In genomic region chr16:31002117-31002516, GRCm38 (mm10) we compare ENCODE assay signal across 12 mouse cellular contexts.
DNase-seq lines count a peak whose midpoint lies in the region.
"Had no signal": no experiment of that assay in that cellular context is flagged by ENCODE, and none has a peak within 500 bp of the region (broad histone marks: within the 10 kb centered on the region; RNA-seq: fewer than 3 reads in every experiment).

No protein-coding gene starts in this region.

- no peaks in the 10 kb centered on the region for H3K27me3 ChIP-seq in limb, embryonic 10.5 days (ENCODE audit: low read depth, poor library complexity, severe bottlenecking)
- H3K27me3 ChIP-seq: neural tube, embryonic 15.5 days had no signal

- DNase-seq in cerebellum, postnatal 14 days, result peak; percentile 55 to 60
- no peak for DNase-seq in cerebellum, postnatal 4 days (ENCODE audit: low spot score in 2 of 2)
- peak; percentile 37 for DNase-seq in layer of hippocampus, adult 11-12 months (ENCODE audit: low spot score)
- no peak for DNase-seq in layer of hippocampus, adult 9-10 months (ENCODE audit: low spot score)
- peak; percentile 42 for DNase-seq in right cerebral cortex, adult 18-20 months
- no peak for DNase-seq in right cerebral cortex, postnatal 25 days
- DNase-seq in limb, embryonic 10.5 days (ENCODE audit: low spot score), result no peak
- no peak for DNase-seq in adrenal gland, postnatal 10 days
- DNase-seq: heart, postnatal 36 days; thymus, postnatal 36 days had no signal

- H3K27ac ChIP-seq in limb, embryonic 10.5 days, result 0 out of 2 replicates have a peak overlapping the region, but pooled peaks have one; percentile 61
- H3K27ac ChIP-seq: liver, embryonic 14.5 days had no signal

- H3K4me1 ChIP-seq in limb, embryonic 10.5 days, result peaks cover 42% of the 10 kb centered on the region

- no peaks in the 10 kb centered on the region for H3K9me3 ChIP-seq in limb, embryonic 10.5 days (replicated peaks)
- H3K9me3 ChIP-seq: neural tube, embryonic 15.5 days had no signal

- H3K4me3 ChIP-seq in limb, embryonic 10.5 days, result no peak overlapping the region
- H3K4me3 ChIP-seq: neural tube, embryonic 15.5 days had no signal

- 89% methylated on average over 6 of the region's 6 CpGs for WGBS in limb, embryonic 10.5 days

- H3K36me3 ChIP-seq in limb, embryonic 10.5 days, result 0 out of 2 replicates have a peak, but pooled peaks cover 5% of the 10 kb centered on the region
- H3K36me3 ChIP-seq: neural tube, embryonic 15.5 days had no signal

Comparison
In these comparisons a context has a peak if more than half of its experiments do, and no peak if none do; other contexts are left out.
1. DNase-seq: peak in cerebellum, postnatal 14 days (2 of 2), layer of hippocampus, adult 11-12 months (single experiment) and right cerebral cortex, adult 18-20 months (single experiment); none in cerebellum, postnatal 4 days (0 of 2), layer of hippocampus, adult 9-10 months (single experiment), right cerebral cortex, postnatal 25 days (single experiment), limb, embryonic 10.5 days (single experiment) and adrenal gland, postnatal 10 days (single experiment).